Mouse (Mus musculus) liver, embryonic 14.5 days (tissue): ENCODE measurements around the gene Hc. TPM values are rescaled to one million over a fixed set of nuclear protein-coding genes. Genes with fewer than 3 reads are reported as not detected.

ENCODE experiments used
- ATAC-seq: fragments of 200-750 bp; cut with Nextera tagmentation; 2 replicates; pipeline ENCODE4 v1.8.0; 2017; ENCODE audit warnings: moderate number of reproducible peaks, mild to moderate bottlenecking, moderate library complexity; ENCODE audit not compliant: insufficient read depth
- DNase-seq, 3 experiments: peaks; one replicate each; pipeline ENCODE4 v3.0.0-alpha.2; 2012 to 2013; ENCODE audit warnings: low read depth in 3 of 3, low spot score in 3 of 3
- H3K27ac ChIP-seq: fragments of 300-500 bp; sonication (generic); 2 replicates; pipeline ENCODE4 v1.5.1; 2014; ENCODE audit warnings: moderate library complexity, mild to moderate bottlenecking, control low read depth, inconsistent platforms
- H3K27me3 ChIP-seq: fragments of 300-500 bp; sonication (generic); 2 replicates; pipeline ENCODE4 v1.6.1; 2014; ENCODE audit warnings: mild to moderate bottlenecking, low read length, moderate library complexity; ENCODE audit not compliant: control insufficient read depth, insufficient read depth
- H3K36me3 ChIP-seq: fragments of 300-500 bp; sonication (generic); replicated peaks from 2 replicates; pipeline ENCODE4 v1.6.1; 2014; ENCODE audit warnings: low read depth; ENCODE audit not compliant: control insufficient read depth, insufficient read depth
- H3K4me1 ChIP-seq, 2 experiments: fragments of 200-500 bp in 1 of 2; fragments of 300-500 bp in 1 of 2; sonication (generic) in 1 of 2; replicated peaks; 2 replicates each; pipeline ENCODE4 v1.6.1; 2012 to 2014; ENCODE audit warnings: antibody characterized with exemption in 1 of 2, inconsistent platforms in 1 of 2, low read length in 1 of 2; ENCODE audit not compliant: control insufficient read depth in 2 of 2, insufficient read depth in 2 of 2
- H3K4me2 ChIP-seq: fragments of 300-500 bp; sonication (generic); 2 replicates; pipeline ENCODE4 v1.6.1; 2014; ENCODE audit warnings: low read depth, mild to moderate bottlenecking, control low read depth, moderate library complexity
- H3K4me3 ChIP-seq, 2 experiments: fragments of 200-500 bp in 1 of 2; fragments of 300-500 bp in 1 of 2; sonication (generic) in 1 of 2; 2 replicates each; pipeline ENCODE4 v1.5.1; 2012 to 2014; ENCODE audit warnings: low read depth in 2 of 2, low read length in 2 of 2, mild to moderate bottlenecking in 2 of 2, control low read depth in 1 of 2, inconsistent platforms in 1 of 2, moderate library complexity in 1 of 2; ENCODE audit not compliant: insufficient read depth in 1 of 2
- H3K9ac ChIP-seq: fragments of 300-500 bp; sonication (generic); replicated peaks from 2 replicates; pipeline ENCODE4 v1.6.1; 2014; ENCODE audit warnings: mild to moderate bottlenecking, control low read depth, moderate library complexity
- H3K9me3 ChIP-seq: fragments of 300-500 bp; sonication (generic); 2 replicates; pipeline ENCODE4 v1.6.1; 2016; ENCODE audit warnings: low read length, mixed read lengths; ENCODE audit not compliant: control insufficient read depth
- CTCF ChIP-seq: IDR thresholded peaks from 2 replicates; pipeline ENCODE4 v1.5.1; 2016; ENCODE audit warnings: antibody characterized with exemption, low read depth, control low read depth
- EP300 ChIP-seq: IDR thresholded peaks from 2 replicates; pipeline ENCODE4 v1.6.1; 2016; ENCODE audit warnings: antibody characterized with exemption, low read depth
- WGBS: fragments of 180-500 bp; shearing (Covaris S2); extraction: QIAGEN DNeasy Blood & Tissue Kit; methylation state at CpG from one replicate; pipeline ENCODE4 v1.1.7; 2014; ENCODE audit not compliant: insufficient replicate concordance; 5-methylcytosine and 5-hydroxymethylcytosine counted together
- polyA plus RNA-seq, 2 experiments: library from polyadenylated mRNA; depleted of rRNA in 1 of 2; stranded (reverse) in 1 of 2; unstranded in 1 of 2; fragments of >200 nt; fragmentation: Nextera tagmentation in 1 of 2; extraction: Ambion mirVana in 1 of 2; gene quantifications; 2 replicates each; pipeline versions ENCODE4 v1.2.1 to v1.2.3; 2012 to 2014

Gene Hc
- polyA plus RNA-seq, 2 experiments: 37.4 to 56.3 TPM

DNA sequence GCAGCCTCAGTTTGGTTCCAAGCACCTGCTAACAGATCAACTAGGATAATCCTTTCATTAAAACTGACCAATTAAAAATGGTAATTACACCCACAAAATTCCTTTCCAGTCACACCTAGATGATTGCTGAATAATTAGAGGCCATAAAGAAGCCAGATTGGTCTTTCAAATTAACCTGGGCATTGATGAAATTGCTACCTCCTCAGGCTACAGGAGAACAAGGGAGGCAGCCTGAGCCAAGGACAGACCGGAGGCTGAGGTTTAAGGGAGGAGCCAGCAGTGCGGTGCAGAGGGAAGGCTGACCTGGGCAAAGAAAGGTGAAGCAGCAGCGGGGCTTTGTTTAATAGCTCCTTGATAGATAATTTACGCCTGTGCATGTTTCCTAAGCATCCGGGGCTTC lies 123.8 kb downstream of the Hc start:
- DNase-seq: no peak
- 26% methylated on average over 5 of the region's 5 CpGs for WGBS
- no peak for ATAC-seq

More for the DNA sequence above, 123.8 kb downstream of the Hc start:
- no peak overlapping the region for H3K27ac ChIP-seq
- TF ChIP-seq EP300 (no peak), CTCF (no peak)
- no peak overlapping the region for H3K4me2 ChIP-seq
- H3K4me1 ChIP-seq: no peaks in the 10 kb centered on the region
- H3K9me3 ChIP-seq: no peaks in the 10 kb centered on the region
- H3K27me3 ChIP-seq: no peaks in the 10 kb centered on the region
- no peaks in the 10 kb centered on the region for H3K36me3 ChIP-seq
- H3K4me3 ChIP-seq: no peak overlapping the region
- H3K9ac ChIP-seq: no peak overlapping the region

Other genes starting within 250 kb of the Hc start
- gene Fbxw2, start 235.1 kb downstream of the Hc start, polyA plus RNA-seq (2012; rRNA removed): 26.3 and 30.8 TPM in 2 replicates
- gene Fbxw2, start 235.1 kb downstream of the Hc start, polyA plus RNA-seq (2014; fragmentation: Nextera tagmentation; extraction: Ambion mirVana): 38.6 and 41.7 TPM in 2 replicates
- 0.02 TPM in 1 of 2 replicates, not detected in the other for gene Gm34653, start 228.4 kb downstream of the Hc start, polyA plus RNA-seq (2012; rRNA removed)
- not detected in 2 replicates for gene Gm34653, start 228.4 kb downstream of the Hc start, polyA plus RNA-seq (2014; fragmentation: Nextera tagmentation; extraction: Ambion mirVana)
- 2.6 and 4.0 TPM in 2 replicates for gene Cutal, start 187.0 kb downstream of the Hc start, polyA plus RNA-seq (2012; rRNA removed)
- 4.0 and 4.4 TPM in 2 replicates for gene Cutal, start 187.0 kb downstream of the Hc start, polyA plus RNA-seq (2014; fragmentation: Nextera tagmentation; extraction: Ambion mirVana)
- 23.2 and 36.5 TPM in 2 replicates for gene Psmd5, start 186.5 kb downstream of the Hc start, polyA plus RNA-seq (2012; rRNA removed)
- gene Psmd5, start 186.5 kb downstream of the Hc start, polyA plus RNA-seq (2014; fragmentation: Nextera tagmentation; extraction: Ambion mirVana): 84.1 and 96.0 TPM in 2 replicates
- 2.9 and 3.5 TPM in 2 replicates for gene Phf19, start 147.4 kb downstream of the Hc start, polyA plus RNA-seq (2012; rRNA removed)
- gene Phf19, start 147.4 kb downstream of the Hc start, polyA plus RNA-seq (2014; fragmentation: Nextera tagmentation; extraction: Ambion mirVana): 2.8 TPM in 2 replicates
- 0.07 and 0.12 TPM in 2 replicates for gene Traf1, start 99.7 kb downstream of the Hc start, polyA plus RNA-seq (2012; rRNA removed)
- gene Traf1, start 99.7 kb downstream of the Hc start, polyA plus RNA-seq (2014; fragmentation: Nextera tagmentation; extraction: Ambion mirVana): 0.32 TPM in 1 of 2 replicates, not detected in the other
- 10.5 and 16.5 TPM in 2 replicates for gene AI182371, start 40.1 kb upstream of the Hc start, polyA plus RNA-seq (2012; rRNA removed)
- 7.5 and 8.6 TPM in 2 replicates for gene AI182371, start 40.1 kb upstream of the Hc start, polyA plus RNA-seq (2014; fragmentation: Nextera tagmentation; extraction: Ambion mirVana)
- gene Cntrl, start 48.1 kb upstream of the Hc start, polyA plus RNA-seq (2012; rRNA removed): 7.6 and 12.0 TPM in 2 replicates
- 8.0 and 9.8 TPM in 2 replicates for gene Cntrl, start 48.1 kb upstream of the Hc start, polyA plus RNA-seq (2014; fragmentation: Nextera tagmentation; extraction: Ambion mirVana)
- 20.5 and 35.3 TPM in 2 replicates for gene Rab14, start 139.7 kb upstream of the Hc start, polyA plus RNA-seq (2012; rRNA removed)
- 81.1 and 93.2 TPM in 2 replicates for gene Rab14, start 139.7 kb upstream of the Hc start, polyA plus RNA-seq (2014; fragmentation: Nextera tagmentation; extraction: Ambion mirVana)
- gene Gsn, start 194.9 kb upstream of the Hc start, polyA plus RNA-seq (2012; rRNA removed): 71.0 and 81.0 TPM in 2 replicates
- gene Gsn, start 194.9 kb upstream of the Hc start, polyA plus RNA-seq (2014; fragmentation: Nextera tagmentation; extraction: Ambion mirVana): 83.0 and 115 TPM in 2 replicates